Comparison of ENCODE assay signal across 21 mouse cellular contexts in genomic region chr16:33785092-33785704, GRCm38 (mm10). TPM values are rescaled to one million over a fixed set of nuclear protein-coding genes. Genes with fewer than 3 reads are reported as not detected.
DNase-seq lines count a peak whose midpoint lies in the region; ATAC-seq lines count a peak whose summit lies in the region.
"Had no signal": no experiment of that assay in that cellular context is flagged by ENCODE, and none has a peak within 500 bp of the region (broad histone marks: within the 10 kb centered on the region; RNA-seq: fewer than 3 reads in every experiment).

No protein-coding gene starts in this region.

- H3K27me3 ChIP-seq in heart, embryonic 13.5 days (replicated peaks): no peaks in the 10 kb centered on the region
- H3K27me3 ChIP-seq in liver, embryonic 15.5 days: no peaks in the 10 kb centered on the region
- no peaks in the 10 kb centered on the region for H3K27me3 ChIP-seq in splenic B cell, adult 2 months (ENCODE audit: control insufficient read depth, insufficient read depth, low read length, poor library complexity, severe bottlenecking)
- H3K27me3 ChIP-seq: heart, embryonic 12.5 days; stomach, embryonic 15.5 days had no signal

- H3K9ac ChIP-seq in heart, embryonic 13.5 days: no peak overlapping the region
- no peak overlapping the region for H3K9ac ChIP-seq in liver, embryonic 15.5 days
- H3K9ac ChIP-seq: heart, embryonic 12.5 days; stomach, embryonic 15.5 days had no signal

- H3K9me3 ChIP-seq in heart, embryonic 13.5 days: no peaks in the 10 kb centered on the region
- no peaks in the 10 kb centered on the region for H3K9me3 ChIP-seq in liver, embryonic 15.5 days (replicated peaks)
- H3K9me3 ChIP-seq: heart, embryonic 12.5 days; hindbrain, embryonic 10.5 days; stomach, embryonic 15.5 days had no signal

- 60% methylated on average over 8 of the region's 8 CpGs for WGBS in heart, embryonic 13.5 days
- 15% methylated on average over 8 of the region's 8 CpGs for WGBS in liver, embryonic 15.5 days (ENCODE audit: insufficient replicate concordance)

- peaks cover 18% of the 10 kb centered on the region for H3K4me1 ChIP-seq in heart, embryonic 13.5 days
- peaks cover 25% of the 10 kb centered on the region for H3K4me1 ChIP-seq in liver, embryonic 15.5 days (replicated peaks)

- no peak overlapping the region for H3K4me2 ChIP-seq in heart, embryonic 13.5 days
- no peak overlapping the region for H3K4me2 ChIP-seq in liver, embryonic 15.5 days
- H3K4me2 ChIP-seq: heart, embryonic 12.5 days; stomach, embryonic 15.5 days had no signal

- no peak overlapping the region for H3K4me3 ChIP-seq in heart, embryonic 13.5 days
- no peak overlapping the region for H3K4me3 ChIP-seq in liver, embryonic 15.5 days (replicated peaks)
- H3K4me3 ChIP-seq: heart, embryonic 12.5 days; hindbrain, embryonic 10.5 days; stomach, embryonic 15.5 days had no signal

- DNase-seq in heart, adult 9 months (ENCODE audit: low spot score in 2 of 2): no peak
- peak; percentile 49 for DNase-seq in splenic B cell, adult 2 months (ENCODE audit: low read depth, low spot score)
- DNase-seq in frontal cortex, postnatal 14 days (ENCODE audit: low spot score in 2 of 2): no peak
- no peak for DNase-seq in thymus, postnatal 36 days
- no peak for DNase-seq in spleen, postnatal 4 days (ENCODE audit: low spot score in 2 of 2)
- DNase-seq: adrenal gland, postnatal 25 days; cerebellum, postnatal 14 days; gastrocnemius, postnatal 25 days; kidney, adult 18-20 months; kidney, postnatal 25 days; midbrain, embryonic 14.5 days; right cerebral cortex, postnatal 14 days; thymus, postnatal 25 days had no signal

- peak overlapping the region; percentile 28; the same call in 1 of the 2 replicates for H3K27ac ChIP-seq in heart, embryonic 13.5 days (replicated peaks)
- 0 out of 2 replicates have a peak overlapping the region, but pooled peaks have one; percentile 30 for H3K27ac ChIP-seq in liver, embryonic 15.5 days (replicated peaks)
- H3K27ac ChIP-seq: hindbrain, embryonic 10.5 days had no signal

- ATAC-seq in heart, embryonic 13.5 days (ENCODE audit: extremely low read depth, insufficient number of reproducible peaks, low FRiP score, low TSS enrichment): no peak
- peak; percentile 62 to 65 for ATAC-seq in hematopoietic stem cell, adult 5-6 weeks (replicated peaks in 1 of 2; ENCODE audit: insufficient read depth in 1 of 2, low FRiP score in 2 of 2, low TSS enrichment in 1 of 2, low read depth in 1 of 2, poor library complexity in 2 of 2, severe bottlenecking in 2 of 2)
- ATAC-seq in liver, embryonic 15.5 days (ENCODE audit: insufficient read depth): no peak

- H3K36me3 ChIP-seq in heart, embryonic 13.5 days: no peaks in the 10 kb centered on the region
- H3K36me3 ChIP-seq in liver, embryonic 15.5 days (replicated peaks): no peaks in the 10 kb centered on the region
- no peaks in the 10 kb centered on the region for H3K36me3 ChIP-seq in splenic B cell, adult 2 months (ENCODE audit: control insufficient read depth, insufficient read depth, low read length, poor library complexity, severe bottlenecking)
- H3K36me3 ChIP-seq: heart, embryonic 12.5 days; hindbrain, embryonic 10.5 days; stomach, embryonic 15.5 days had no signal

RNA-seq across cellular contexts. Expression of gene Muc13, which starts 8.6 kb away (rescaled TPM):
- polyA plus RNA-seq in heart, embryonic 13.5 days (2015; fragmentation: Nextera tagmentation; extraction: Ambion mirVana): 0.09 and 0.13 TPM in 2 replicates
- 164 and 205 TPM in 2 replicates for total RNA-seq in hematopoietic stem cell, adult 5-6 weeks (2017)
- 0.99 and 1.6 TPM in 2 replicates for polyA plus RNA-seq in liver, embryonic 15.5 days (2015; fragmentation: Nextera tagmentation; extraction: Ambion mirVana)
- total RNA-seq: adrenal gland, postnatal 25 days; gastrocnemius, postnatal 25 days; left cerebral cortex, postnatal 14 days; liver, adult 2 months had no signal
- polyA plus RNA-seq: midbrain, embryonic 14.5 days had no signal

RNA-seq across cellular contexts. Expression of gene Itgb5, which starts 44.3 kb away (rescaled TPM):
- 37.6 and 49.0 TPM in 2 replicates for polyA plus RNA-seq in heart, embryonic 13.5 days (2015; fragmentation: Nextera tagmentation; extraction: Ambion mirVana)
- 19.9 and 28.9 TPM in 2 replicates for total RNA-seq in hematopoietic stem cell, adult 5-6 weeks (2017)
- polyA plus RNA-seq in liver, embryonic 15.5 days (2015; fragmentation: Nextera tagmentation; extraction: Ambion mirVana): 16.2 and 18.5 TPM in 2 replicates

Comparison
In these comparisons a context has a peak if more than half of its experiments do, and no peak if none do; other contexts are left out.
1. ATAC-seq: peak in hematopoietic stem cell, adult 5-6 weeks (2 of 2); none in heart, embryonic 13.5 days (single experiment) and liver, embryonic 15.5 days (single experiment).